Comparison of ENCODE assay signal across 16 mouse cellular contexts in the genomic region with DNA sequence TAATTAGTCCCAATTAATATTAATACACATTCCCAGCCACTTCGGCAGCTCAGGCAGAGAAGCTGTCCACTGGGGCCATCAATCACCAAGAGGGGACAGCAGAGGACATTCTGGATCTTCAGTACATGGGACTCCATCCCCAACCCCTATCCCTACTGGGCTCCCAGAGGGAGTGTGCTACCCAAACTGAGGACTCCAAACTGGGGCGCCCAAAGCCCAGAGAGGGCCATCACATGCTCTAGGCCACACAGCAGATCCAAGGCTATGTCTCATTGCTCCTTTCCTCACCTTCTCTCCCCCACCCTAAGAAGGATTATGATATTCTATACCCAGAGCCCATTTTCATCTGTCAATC. TPM values are rescaled to one million over a fixed set of nuclear protein-coding genes. Genes with fewer than 3 reads are reported as not detected.
"Had no signal": no experiment of that assay in that cellular context is flagged by ENCODE, and none has a peak within 500 bp of the region (broad histone marks: within the 10 kb centered on the region; RNA-seq: fewer than 3 reads in every experiment).

No protein-coding gene starts in this region.

- H3K9ac ChIP-seq: kidney, embryonic 15.5 days; liver, embryonic 15.5 days had no signal

- H3K27me3 ChIP-seq: liver, embryonic 15.5 days had no signal

- H3K27ac ChIP-seq: kidney, embryonic 15.5 days; limb, embryonic 10.5 days; liver, embryonic 15.5 days had no signal

- H3K36me3 ChIP-seq: kidney, embryonic 15.5 days; limb, embryonic 10.5 days; liver, embryonic 15.5 days had no signal

- H3K4me3 ChIP-seq: kidney, embryonic 15.5 days; limb, embryonic 10.5 days; liver, embryonic 15.5 days had no signal

- DNase-seq: kidney, adult 2 months; kidney, postnatal 14 days; lung, adult 2 months; lung, postnatal 36 days; thymus, adult 18-20 months; thymus, postnatal 25 days had no signal

- H3K9me3 ChIP-seq: kidney, embryonic 15.5 days; limb, embryonic 10.5 days; liver, embryonic 15.5 days had no signal

- H3K4me1 ChIP-seq: kidney, embryonic 15.5 days; limb, embryonic 10.5 days; liver, embryonic 15.5 days had no signal

- H3K4me2 ChIP-seq: kidney, embryonic 15.5 days; liver, embryonic 11.5 days; liver, embryonic 15.5 days had no signal

RNA-seq across cellular contexts. Expression of a gene that starts 55.6 kb away (rescaled TPM):
- total RNA-seq: left cerebral cortex, adult 18-20 months; megakaryocyte progenitor cell, adult 5-6 weeks had no signal
- polyA plus RNA-seq: kidney, adult 2 months; kidney, embryonic 15.5 days; large intestine, adult 2 months; liver, embryonic 11.5 days; liver, embryonic 15.5 days; lung, adult 2 months; lung, postnatal 0 days; stomach, embryonic 14.5 days; urinary bladder, adult 2 months had no signal
